Comparison of ENCODE assay signal across 9 mouse cellular contexts in genomic region chr2:59772261-59772683, GRCm38 (mm10).
DNase-seq lines count a peak whose midpoint lies in the region; ATAC-seq and TF ChIP-seq lines count a peak whose summit lies in the region.
"Had no signal": no experiment of that assay in that cellular context is flagged by ENCODE, and none has a peak within 500 bp of the region (broad histone marks: within the 10 kb centered on the region; RNA-seq: fewer than 3 reads in every experiment).

No protein-coding gene starts in this region.

- H3K4me2 ChIP-seq in forebrain, postnatal 0 days (ENCODE audit: low read depth) = 0 out of 2 replicates have a peak overlapping the region, but pooled peaks have one; percentile 1
- peak overlapping the region; percentile 48 for H3K4me2 ChIP-seq in limb, embryonic 13.5 days (replicated peaks)
- H3K4me2 ChIP-seq: liver, embryonic 11.5 days had no signal

- H3K9ac ChIP-seq in ES-E14 (ENCODE audit: insufficient read depth, low read depth, low read length, poor library complexity, severe bottlenecking) = no peak overlapping the region
- no peak overlapping the region for H3K9ac ChIP-seq in forebrain, postnatal 0 days
- H3K9ac ChIP-seq in limb, embryonic 13.5 days = no peak overlapping the region

- in situ Hi-C loops in ES-E14 (cut with MboI; ENCODE audit: low sequenced_read_pairs in 2 of 2, unreplicated experiment in 2 of 2) = no loop called here

- peaks cover 2 to 33% of the 10 kb centered on the region in 2 experiments for H3K4me1 ChIP-seq in ES-E14 (ENCODE audit: control insufficient read depth in 2 of 2, insufficient read depth in 2 of 2, low read length in 2 of 2, poor library complexity in 1 of 2)
- H3K4me1 ChIP-seq in forebrain, postnatal 0 days (ENCODE audit: insufficient read depth) = no peaks in the 10 kb centered on the region
- peaks cover 69% of the 10 kb centered on the region for H3K4me1 ChIP-seq in limb, embryonic 13.5 days

- no peaks in the 10 kb centered on the region for H3K27me3 ChIP-seq in forebrain, postnatal 0 days (ENCODE audit: insufficient read depth, low read length)
- H3K27me3 ChIP-seq in limb, embryonic 13.5 days = no peaks in the 10 kb centered on the region

- H3K27ac ChIP-seq in ES-E14 (ENCODE audit: insufficient read depth, low read depth, low read length, poor library complexity, severe bottlenecking) = no peak overlapping the region
- no peak overlapping the region for H3K27ac ChIP-seq in forebrain, postnatal 0 days (ENCODE audit: low read depth, low read length)
- peak overlapping the region; percentile 67; the same call in 1 of the 2 replicates for H3K27ac ChIP-seq in limb, embryonic 13.5 days

- ATAC-seq in forebrain, postnatal 0 days = peak; percentile 76
- ATAC-seq in limb, embryonic 13.5 days (ENCODE audit: low FRiP score, low read depth) = peak; percentile 85

- no peak overlapping the region; a peak in 1 of 4 replicates for H3K4me3 ChIP-seq in ES-E14 (ENCODE audit: insufficient read depth in 1 of 2, low read depth in 1 of 2, low read length in 2 of 2, poor library complexity in 1 of 2, severe bottlenecking in 1 of 2)
- H3K4me3 ChIP-seq in forebrain, postnatal 0 days (ENCODE audit: low read depth, low read length) = no peak overlapping the region
- no peak overlapping the region for H3K4me3 ChIP-seq in limb, embryonic 13.5 days

- DNase-seq in ES-E14 (ENCODE audit: low read depth, low spot score) = no peak
- DNase-seq in adrenal gland, postnatal 10 days = peak; percentile 71
- DNase-seq in forebrain, postnatal 0 days = no peak
- DNase-seq in spleen, postnatal 36 days (ENCODE audit: low spot score in 2 of 2) = no peak
- no peak for DNase-seq in urinary bladder, postnatal 36 days (ENCODE audit: low spot score in 2 of 2)
- no peak for DNase-seq in left cerebral cortex, adult 11 months (ENCODE audit: low spot score)
- DNase-seq in Muller cell, postnatal 12 days (ENCODE audit: inconsistent ontology term) = no peak

- H3K9me3 ChIP-seq in ES-E14 (ENCODE audit: control insufficient read depth, insufficient read depth, low read depth, low read length) = no peaks in the 10 kb centered on the region
- no peaks in the 10 kb centered on the region for H3K9me3 ChIP-seq in forebrain, postnatal 0 days (ENCODE audit: low read length)
- no peaks in the 10 kb centered on the region for H3K9me3 ChIP-seq in limb, embryonic 13.5 days

- 38% methylated on average over 12 of the region's 12 CpGs for WGBS in forebrain, postnatal 0 days
- 18% methylated on average over 12 of the region's 12 CpGs for WGBS in limb, embryonic 13.5 days

- TF ChIP-seq CTCF in forebrain, postnatal 0 days (IDR thresholded peaks at IDR 0.05; ENCODE audit: low read depth) = no peak

- H3K36me3 ChIP-seq in ES-E14 (ENCODE audit: control insufficient read depth, insufficient read depth, low read length, poor library complexity, severe bottlenecking) = peaks cover 5% of the 10 kb centered on the region; the same call in 1 of the 2 replicates
- no peaks in the 10 kb centered on the region for H3K36me3 ChIP-seq in forebrain, postnatal 0 days (ENCODE audit: insufficient read depth)
- H3K36me3 ChIP-seq in limb, embryonic 13.5 days = peaks cover 10% of the 10 kb centered on the region; the same call in 1 of the 2 replicates

TF ChIP-seq in ES-E14, 5 proteins besides CTCF, POLR2A, EP300 and RAD21:
- TF ChIP-seq HCFC1 (IDR thresholded peaks at IDR 0.05; ENCODE audit: borderline replicate concordance, insufficient read depth, low read length) (no peak), MAFK (IDR thresholded peaks at IDR 0.05; ENCODE audit: insufficient read depth, low read depth, low read length) (peak; percentile 61; the same call in 1 of the 2 replicates)
